Mouse (Mus musculus) thymus, adult 2 months (tissue): ENCODE data around the gene Klf4.

Experiments
- CTCF ChIP-seq: fragments of 200-500 bp; IDR thresholded peaks from 2 replicates; pipeline ENCODE4 v1.5.1; 2012; ENCODE audit warnings: mild to moderate bottlenecking, control low read depth, low read length, moderate library complexity, borderline replicate concordance; ENCODE audit not compliant: control insufficient read depth, poor library complexity, insufficient read depth; ENCODE audit errors: extremely low read depth
- POLR2A ChIP-seq: fragments of 200-500 bp; IDR thresholded peaks from 2 replicates; pipeline ENCODE4 v1.6.1; 2012; ENCODE audit warnings: mild to moderate bottlenecking, low read length, control low read depth, moderate library complexity; ENCODE audit not compliant: control insufficient read depth, poor library complexity, insufficient read depth; ENCODE audit errors: extremely low read depth

- no peak for TF ChIP-seq CTCF
- TF ChIP-seq POLR2A, result no peak
These were observed 54.3 kb downstream of the Klf4 start for GRCm38 (mm10) chr4:55477933-55478332.
